Mouse (Mus musculus): ENCODE results near the gene Shmt1.

DNA sequence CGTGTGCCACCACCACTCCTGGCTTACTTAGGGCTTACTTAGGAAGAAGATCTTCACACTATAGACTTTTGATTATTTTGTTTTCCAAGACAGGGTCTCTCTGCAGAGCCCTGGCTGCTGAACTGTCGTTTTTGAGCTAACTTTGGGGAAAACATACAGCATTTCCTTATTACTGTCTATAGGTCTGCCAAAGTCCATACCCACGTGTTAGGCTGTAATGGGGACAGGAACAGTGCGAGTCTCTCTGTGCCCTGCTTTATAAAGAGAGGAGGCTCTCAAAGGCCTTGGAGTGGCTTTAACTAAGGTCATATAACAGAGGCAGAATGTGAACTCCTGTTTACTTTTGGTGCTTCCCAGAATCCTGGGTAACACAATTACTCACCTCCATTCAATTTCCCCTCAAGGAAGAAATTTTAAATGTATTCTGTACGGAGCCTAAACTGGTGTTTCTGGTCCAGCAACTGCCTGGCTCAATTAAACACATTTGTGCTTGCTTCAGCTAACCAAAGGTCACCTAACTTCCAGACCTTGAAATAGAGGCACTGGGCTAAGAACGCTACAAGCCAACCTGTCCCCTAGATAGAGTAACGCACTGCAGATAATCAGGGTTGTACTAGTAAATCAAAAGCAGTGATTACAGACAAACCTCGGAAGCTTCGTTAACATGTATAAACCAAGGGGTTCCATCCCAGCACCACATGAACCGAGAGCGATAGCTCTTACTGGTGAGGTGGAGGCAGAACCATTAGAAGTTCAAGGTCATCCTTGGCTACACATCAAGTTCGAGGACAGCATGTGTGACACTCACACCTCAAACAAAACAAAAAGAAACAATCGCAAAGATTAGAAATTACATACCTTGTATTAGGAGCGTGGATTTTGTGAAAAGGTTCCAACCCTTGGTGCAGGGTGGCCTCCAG is 1.2 kb downstream of the Shmt1 start:
- TF ChIP-seq CTCF (IDR thresholded peaks at IDR 0.05; ENCODE audit: borderline replicate concordance, insufficient read depth, low read depth, low read length) (no peak), POLR2A (IDR thresholded peaks at IDR 0.05; ENCODE audit: borderline replicate concordance, insufficient read depth, low read length) (no peak)

Measured in cerebellum, adult 2 months (tissue).